Mouse (Mus musculus) left cerebral cortex, adult 6 months (tissue): ENCODE results near the gene Papola. TPM values are rescaled to one million over a fixed set of nuclear protein-coding genes. Genes with fewer than 3 reads are reported as not detected.

ENCODE experiments used
- long read RNA-seq, 2 experiments: library from polyadenylated mRNA; unstranded; transcript quantifications; one replicate each; pipeline ENCODE4 v2.0.0; 2019 to 2020
- polyA plus RNA-seq: library from polyadenylated mRNA; unstranded; fragments of <200 nt; fragmentation: Nextera tagmentation; gene quantifications from 2 replicates; pipeline ENCODE4 v1.2.3, GENCODE M21; 2021

Papola gene
- 63.5 and 71.3 TPM in 2 replicates for polyA plus RNA-seq
- long read RNA-seq, experiment 1, full-length matches to known transcripts = 227 of 324 reads
- long read RNA-seq, experiment 1, partial matches to known transcripts = 32 of 324 reads
- long read RNA-seq, experiment 1, other reads (novel, unspliced or antisense) = 65 of 324 reads
- long read RNA-seq, experiment 2, full-length matches to known transcripts = 39 of 71 reads
- long read RNA-seq, experiment 2, partial matches to known transcripts = 26 of 71 reads
- long read RNA-seq, experiment 2, other reads (novel, unspliced or antisense) = 6 of 71 reads

DNA sequence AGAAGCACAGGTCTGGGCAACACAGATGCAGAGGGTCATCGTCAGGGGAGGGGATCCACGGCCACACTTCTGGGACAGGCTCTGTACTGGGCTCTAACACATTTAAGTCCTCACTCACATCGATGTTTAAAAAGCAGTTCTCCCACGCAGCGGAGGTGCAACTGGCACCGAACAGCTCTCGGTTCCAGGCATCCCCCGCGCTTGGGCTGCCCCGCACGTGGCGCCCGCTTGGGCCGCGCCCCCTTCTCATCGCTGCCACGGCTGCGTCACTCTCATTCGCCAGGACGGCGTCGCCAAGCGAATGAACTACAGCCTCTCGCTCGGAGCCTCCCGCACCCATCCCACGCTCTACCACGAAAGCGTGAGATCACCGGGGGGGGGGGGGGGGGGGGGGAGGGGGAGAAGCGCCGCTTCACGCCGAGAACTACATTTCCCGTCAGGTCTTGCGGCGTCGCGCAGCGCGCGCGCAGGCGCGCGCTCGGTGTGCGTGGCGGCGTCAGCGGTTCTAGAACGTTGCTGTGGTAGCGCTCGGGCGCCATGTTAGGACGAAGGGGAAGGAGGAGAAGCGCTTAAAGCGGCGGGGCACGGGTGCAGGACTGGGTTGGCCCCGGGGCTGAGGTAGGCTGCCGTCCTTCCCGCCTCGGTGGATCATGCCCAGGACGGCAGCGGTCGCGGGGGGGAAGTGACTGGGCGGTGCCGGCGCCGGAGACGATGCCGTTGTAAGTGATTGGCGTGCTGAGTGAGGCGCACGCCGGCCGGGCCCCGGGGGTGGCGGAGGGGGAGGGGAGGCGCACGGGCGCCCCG lies at the start of gene Papola:
Gene Papola, plus strand, starts transcription at position 499 of the 804 bp plus-strand sequence.

Other genes with a start within 250 kb of the Papola start
- gene Bdkrb2, start 221.5 kb upstream of the Papola start, polyA plus RNA-seq = 0.15 and 0.21 TPM in 2 replicates
- not detected in 2 replicates for gene Bdkrb1, start 181.6 kb upstream of the Papola start, polyA plus RNA-seq
- 46.2 and 53.0 TPM in 2 replicates for gene Gskip, start 99.9 kb upstream of the Papola start, polyA plus RNA-seq
- 6.7 and 7.9 TPM in 2 replicates for gene Atg2b, start 99.5 kb upstream of the Papola start, polyA plus RNA-seq
- gene Ak7, start 78.7 kb upstream of the Papola start, polyA plus RNA-seq = 0.36 and 0.75 TPM in 2 replicates
- 11.7 and 12.2 TPM in 2 replicates for gene Vrk1, start 225.5 kb downstream of the Papola start, polyA plus RNA-seq